Mouse (Mus musculus) stomach, embryonic 14.5 days (tissue): ENCODE data around the gene Csad. TPM values are rescaled to one million over a fixed set of nuclear protein-coding genes. Genes with fewer than 3 reads are reported as not detected.

ENCODE experiments used
- ATAC-seq: fragments of 200-750 bp; cut with Nextera tagmentation; 2 replicates; pipeline ENCODE4 v1.8.0; 2017; ENCODE audit warnings: low read depth, moderate TSS enrichment; ENCODE audit not compliant: insufficient number of reproducible peaks, insufficient read depth, low FRiP score
- H3K27ac ChIP-seq: fragments of 300-500 bp; sonication (generic); 2 replicates; pipeline ENCODE4 v1.5.1; 2014; ENCODE audit warnings: mild to moderate bottlenecking, low read length, moderate library complexity, mixed read lengths
- H3K27me3 ChIP-seq: fragments of 300-500 bp; sonication (generic); 2 replicates; pipeline ENCODE4 v1.6.1; 2014; ENCODE audit warnings: low read length, control low read depth, mixed read lengths; ENCODE audit not compliant: control insufficient read depth, insufficient read depth
- H3K36me3 ChIP-seq: fragments of 300-500 bp; sonication (generic); 2 replicates; pipeline ENCODE4 v1.6.1; 2014; ENCODE audit warnings: mild to moderate bottlenecking, control low read depth, low read length, moderate library complexity, mixed read lengths; ENCODE audit not compliant: control insufficient read depth, insufficient read depth
- H3K4me1 ChIP-seq: fragments of 300-500 bp; sonication (generic); 2 replicates; pipeline ENCODE4 v1.6.1; 2014; ENCODE audit warnings: low read length, control low read depth, mixed read lengths; ENCODE audit not compliant: control insufficient read depth, insufficient read depth
- H3K4me2 ChIP-seq: fragments of 300-500 bp; sonication (generic); replicated peaks from 2 replicates; pipeline ENCODE4 v1.6.1; 2014; ENCODE audit warnings: low read depth, low read length, control low read depth
- H3K4me3 ChIP-seq: fragments of 300-500 bp; sonication (generic); 2 replicates; pipeline ENCODE4 v1.5.1; 2014; ENCODE audit warnings: low read depth, low read length, control low read depth
- H3K9ac ChIP-seq: fragments of 300-500 bp; sonication (generic); replicated peaks from 2 replicates; pipeline ENCODE4 v1.6.1; 2014; ENCODE audit warnings: low read depth, mild to moderate bottlenecking, control low read depth, low read length, moderate library complexity, mixed read lengths
- H3K9me3 ChIP-seq: fragments of 300-500 bp; sonication (generic); 2 replicates; pipeline ENCODE4 v1.6.1; 2016; ENCODE audit warnings: low read depth, low read length, control low read depth; ENCODE audit not compliant: control insufficient read depth
- WGBS: fragments of 180-500 bp; shearing (Covaris S2); extraction: QIAGEN DNeasy Blood & Tissue Kit; methylation state at CpG from one replicate; pipeline ENCODE4 v1.1.7; 2014; 5-methylcytosine and 5-hydroxymethylcytosine counted together
- polyA plus RNA-seq: library from polyadenylated mRNA; unstranded; fragments of >200 nt; fragmentation: Nextera tagmentation; extraction: Ambion mirVana; gene quantifications from 2 replicates; pipeline ENCODE4 v1.2.1, GENCODE M21; 2014

The Csad gene
- polyA plus RNA-seq, 1 experiment from 2014 or later, result 63.9 TPM

GRCm38 (mm10) chr15:102211895-102212294, 7.4 kb upstream of the Csad start:
- H3K27me3 ChIP-seq, result no peaks in the 10 kb centered on the region
- H3K36me3 ChIP-seq, result peaks cover 76% of the 10 kb centered on the region
- H3K9me3 ChIP-seq, result no peaks in the 10 kb centered on the region
- H3K9ac ChIP-seq, result no peak overlapping the region
- 79% methylated on average over 6 of the region's 6 CpGs for WGBS
- no peak overlapping the region for H3K4me3 ChIP-seq
- peaks cover 8% of the 10 kb centered on the region; the same call in 1 of the 2 replicates for H3K4me1 ChIP-seq
- H3K4me2 ChIP-seq, result no peak overlapping the region
- ATAC-seq, result no peak
- H3K27ac ChIP-seq, result no peak overlapping the region

- H3K27me3 ChIP-seq, result no peaks in the 10 kb centered on the region
- H3K4me3 ChIP-seq, result no peak overlapping the region
- peaks cover 14% of the 10 kb centered on the region; the same call in 1 of the 2 replicates for H3K4me1 ChIP-seq
- H3K36me3 ChIP-seq, result peaks cover 78% of the 10 kb centered on the region
- H3K4me2 ChIP-seq, result no peak overlapping the region
- WGBS, result 90% methylated on average over 4 of the region's 4 CpGs
- no peaks in the 10 kb centered on the region for H3K9me3 ChIP-seq
- H3K27ac ChIP-seq, result no peak overlapping the region
- H3K9ac ChIP-seq, result no peak overlapping the region
- ATAC-seq, result no peak
Measured at GRCm38 (mm10) chr15:102210816-102211215, 6.3 kb upstream of the Csad start.

GRCm38 (mm10) chr15:102209114-102209513, 4.6 kb upstream of the Csad start:
- Histone ChIP-seq H3K4me3 (no peak overlapping the region), H3K9ac (no peak overlapping the region), H3K27ac (no peak overlapping the region), H3K36me3 (peaks cover 70% of the 10 kb centered on the region), H3K4me1 (peaks cover 23% of the 10 kb centered on the region), H3K9me3 (no peaks in the 10 kb centered on the region), H3K27me3 (no peaks in the 10 kb centered on the region), H3K4me2 (no peak overlapping the region)
- no peak for ATAC-seq
- 92% methylated on average over 8 of the region's 8 CpGs for WGBS

- peaks cover 23% of the 10 kb centered on the region for H3K4me1 ChIP-seq
- H3K4me3 ChIP-seq, result no peak overlapping the region
- no peak overlapping the region for H3K27ac ChIP-seq
- no peaks in the 10 kb centered on the region for H3K27me3 ChIP-seq
- no peak for ATAC-seq
- H3K4me2 ChIP-seq, result no peak overlapping the region
- 60% methylated on average over 9 of the region's 9 CpGs for WGBS
- H3K9ac ChIP-seq, result no peak overlapping the region
- H3K36me3 ChIP-seq, result peaks cover 62% of the 10 kb centered on the region
- no peaks in the 10 kb centered on the region for H3K9me3 ChIP-seq
Measured at GRCm38 (mm10) chr15:102208092-102208561, 3.6 kb upstream of the Csad start.

GRCm38 (mm10) chr15:102207351-102207750, 2.8 kb upstream of the Csad start:
- no peak for ATAC-seq
- peaks cover 54% of the 10 kb centered on the region for H3K36me3 ChIP-seq
- no peak overlapping the region for H3K4me2 ChIP-seq
- H3K9ac ChIP-seq, result no peak overlapping the region
- H3K27ac ChIP-seq, result no peak overlapping the region
- H3K4me3 ChIP-seq, result no peak overlapping the region
- no peaks in the 10 kb centered on the region for H3K9me3 ChIP-seq
- H3K4me1 ChIP-seq, result peaks cover 24% of the 10 kb centered on the region
- WGBS, result 71% methylated on average over 3 of the region's 3 CpGs
- H3K27me3 ChIP-seq, result no peaks in the 10 kb centered on the region

GRCm38 (mm10) chr15:102205779-102206178, 1.3 kb upstream of the Csad start:
- Histone ChIP-seq H3K4me1 (peaks cover 27% of the 10 kb centered on the region), H3K4me2 (peak overlapping the region; percentile 53), H3K27me3 (no peaks in the 10 kb centered on the region), H3K9me3 (no peaks in the 10 kb centered on the region), H3K27ac (peak overlapping the region; percentile 72), H3K4me3 (peak overlapping the region; percentile 67), H3K36me3 (peaks cover 46% of the 10 kb centered on the region), H3K9ac (peak overlapping the region; percentile 30; the same call in 1 of the 2 replicates)
- WGBS, result 31% methylated on average over 8 of the region's 8 CpGs
- no peak for ATAC-seq

GRCm38 (mm10) chr15:102203835-102204381, 616 bp downstream of the Csad start:
- Histone ChIP-seq H3K9me3 (no peaks in the 10 kb centered on the region), H3K9ac (peak overlapping the region; percentile 89), H3K4me3 (peak overlapping the region; percentile 67), H3K4me2 (peak overlapping the region; percentile 53), H3K4me1 (peaks cover 27% of the 10 kb centered on the region), H3K27me3 (no peaks in the 10 kb centered on the region), H3K36me3 (peaks cover 31% of the 10 kb centered on the region), H3K27ac (peak overlapping the region; percentile 99)
- WGBS, result 0% methylated on average over 29 of the region's 72 CpGs
- ATAC-seq, result peak; percentile 34

GRCm38 (mm10) chr15:102202971-102203834, 1.3 kb downstream of the Csad start, which contains the start of gene Zfp740:
Zfp740 (plus strand) TSS chr15:102203249.
- under 1% methylated on average over 57 of the region's 68 CpGs for WGBS

More at GRCm38 (mm10) chr15:102202971-102203834, 1.3 kb downstream of the Csad start, which contains the start of gene Zfp740:
- Histone ChIP-seq H3K4me1 (peaks cover 27% of the 10 kb centered on the region), H3K9ac (peak within 1 kb of the TSS; percentile 89), H3K36me3 (peaks cover 24% of the 10 kb centered on the region), H3K4me2 (peak within 1 kb of the TSS; percentile 53), H3K27me3 (no peaks in the 10 kb centered on the region), H3K27ac (peak within 1 kb of the TSS; percentile 99), H3K9me3 (no peaks in the 10 kb centered on the region), H3K4me3 (peak within 1 kb of the TSS; percentile 67)
- peak; percentile 96 for ATAC-seq
